Mouse (Mus musculus): Measurements from ENCODE around the gene Lrtm2. TPM values are rescaled to one million over a fixed set of nuclear protein-coding genes. Genes with fewer than 3 reads are reported as not detected.

The Lrtm2 gene
- polyA plus RNA-seq, 1 experiment from 2014 or later = 6.5 TPM

DNA sequence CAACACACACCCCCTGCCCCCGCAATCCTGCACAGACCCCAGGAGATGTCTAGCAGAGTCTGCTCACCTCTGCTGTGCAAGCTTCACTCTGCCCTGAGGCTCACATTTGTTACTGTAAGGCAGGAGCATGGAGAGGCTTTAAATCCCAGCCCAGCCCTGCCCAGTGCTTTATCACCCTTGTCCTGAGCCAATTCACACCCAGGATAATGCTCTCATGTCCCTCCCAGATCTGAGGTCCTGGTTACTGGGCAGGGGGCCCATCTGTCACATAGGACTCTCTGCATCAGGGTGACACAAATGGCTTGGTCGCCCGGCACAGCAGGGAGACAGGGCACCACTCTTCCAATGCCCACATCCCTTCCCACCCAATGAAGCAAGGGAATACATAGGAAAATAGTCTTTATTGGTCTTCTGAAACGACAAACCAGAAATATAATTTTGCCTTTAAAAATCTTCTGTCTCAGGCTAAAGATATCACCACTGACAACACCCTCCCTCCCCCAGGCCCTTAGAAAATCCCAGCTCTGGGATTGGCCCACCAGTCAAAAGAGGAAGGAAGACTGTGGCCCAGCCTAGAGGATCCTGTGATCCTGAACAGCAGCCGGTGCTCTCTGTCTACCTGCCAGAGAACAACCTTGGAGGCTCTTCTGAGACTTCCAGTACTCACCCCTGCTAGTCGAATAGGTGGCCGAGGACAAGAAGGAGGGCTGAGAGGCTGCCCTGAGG lies 15.7 kb downstream of the Lrtm2 start:
- peaks cover 22% of the 10 kb centered on the region for H3K4me1 ChIP-seq (ENCODE audit: control insufficient read depth, insufficient read depth, low read length)
- no peak overlapping the region for H3K9ac ChIP-seq (replicated peaks; ENCODE audit: low read length)
- H3K27me3 ChIP-seq (ENCODE audit: control insufficient read depth, insufficient read depth, low read length) = no peaks in the 10 kb centered on the region
- H3K36me3 ChIP-seq (ENCODE audit: control insufficient read depth, insufficient read depth, low read length) = 0 out of 2 replicates have a peak, but pooled peaks cover 3% of the 10 kb centered on the region
- H3K27ac ChIP-seq (replicated peaks; ENCODE audit: low read depth, low read length) = no peak overlapping the region
- H3K9me3 ChIP-seq (ENCODE audit: control insufficient read depth, low read length) = no peaks in the 10 kb centered on the region
- DNase-seq (no peak), ATAC-seq (ENCODE audit: low FRiP score, low TSS enrichment) (no peak)
- no peak overlapping the region for H3K4me3 ChIP-seq (replicated peaks; ENCODE audit: low read depth, low read length)
- 73% methylated on average over 7 of the region's 7 CpGs for WGBS
- no peak overlapping the region for H3K4me2 ChIP-seq (ENCODE audit: low read length)

GRCm38 (mm10) chr6:119313588-119314375 lies 16.8 kb downstream of the Lrtm2 start:
- H3K27ac ChIP-seq (replicated peaks; ENCODE audit: low read depth, low read length) = peak overlapping the region; percentile 67
- H3K4me2 ChIP-seq (ENCODE audit: low read length) = no peak overlapping the region
- H3K9me3 ChIP-seq (ENCODE audit: control insufficient read depth, low read length) = no peaks in the 10 kb centered on the region
- WGBS = 47% methylated on average over 14 of the region's 14 CpGs
- H3K4me3 ChIP-seq (replicated peaks; ENCODE audit: low read depth, low read length) = no peak overlapping the region
- peaks cover 22% of the 10 kb centered on the region for H3K4me1 ChIP-seq (ENCODE audit: control insufficient read depth, insufficient read depth, low read length)
- 0 out of 2 replicates have a peak, but pooled peaks cover 3% of the 10 kb centered on the region for H3K36me3 ChIP-seq (ENCODE audit: control insufficient read depth, insufficient read depth, low read length)
- no peak overlapping the region for H3K9ac ChIP-seq (replicated peaks; ENCODE audit: low read length)
- peak; percentile 82 for DNase-seq
- ATAC-seq (ENCODE audit: low FRiP score, low TSS enrichment) = peak; percentile 67
- H3K27me3 ChIP-seq (ENCODE audit: control insufficient read depth, insufficient read depth, low read length) = no peaks in the 10 kb centered on the region

- Histone ChIP-seq H3K36me3 (ENCODE audit: control insufficient read depth, insufficient read depth, low read length) (0 out of 2 replicates have a peak, but pooled peaks cover 3% of the 10 kb centered on the region), H3K4me3 (replicated peaks; ENCODE audit: low read depth, low read length) (no peak overlapping the region), H3K27me3 (ENCODE audit: control insufficient read depth, insufficient read depth, low read length) (no peaks in the 10 kb centered on the region), H3K4me2 (ENCODE audit: low read length) (no peak overlapping the region), H3K27ac (replicated peaks; ENCODE audit: low read depth, low read length) (no peak overlapping the region; the same call in 1 of the 2 replicates), H3K9ac (replicated peaks; ENCODE audit: low read length) (no peak overlapping the region), H3K4me1 (ENCODE audit: control insufficient read depth, insufficient read depth, low read length) (peaks cover 22% of the 10 kb centered on the region), H3K9me3 (ENCODE audit: control insufficient read depth, low read length) (no peaks in the 10 kb centered on the region)
- DNase-seq (no peak), ATAC-seq (ENCODE audit: low FRiP score, low TSS enrichment) (no peak)
- 62% methylated on average over 3 of the region's 3 CpGs for WGBS
Measured at GRCm38 (mm10) chr6:119313096-119313495, 17.5 kb downstream of the Lrtm2 start.

DNA sequence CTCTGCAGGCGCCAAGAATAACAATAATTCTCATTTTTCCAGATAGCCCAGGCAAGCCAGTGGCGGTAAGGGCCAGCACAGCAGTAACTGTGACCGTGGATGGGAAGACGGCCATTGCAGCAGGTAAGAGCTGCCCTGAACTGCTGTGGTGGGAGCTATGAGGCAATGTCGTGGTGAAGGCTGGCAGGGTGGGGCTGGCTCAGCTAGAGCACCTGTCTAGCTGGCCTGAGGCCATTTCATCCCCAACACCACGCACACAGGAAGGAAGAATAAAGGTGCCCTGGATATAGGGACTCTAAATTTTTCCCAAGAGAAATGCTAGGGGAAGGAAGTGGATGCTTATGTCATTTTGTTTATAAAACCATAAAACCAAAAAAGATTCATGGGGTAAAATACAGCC lies 18.2 kb downstream of the Lrtm2 start:
- Histone ChIP-seq H3K27me3 (ENCODE audit: control insufficient read depth, insufficient read depth, low read length) (no peaks in the 10 kb centered on the region), H3K4me3 (replicated peaks; ENCODE audit: low read depth, low read length) (no peak overlapping the region), H3K27ac (replicated peaks; ENCODE audit: low read depth, low read length) (no peak overlapping the region), H3K9ac (replicated peaks; ENCODE audit: low read length) (no peak overlapping the region), H3K4me2 (ENCODE audit: low read length) (no peak overlapping the region), H3K9me3 (ENCODE audit: control insufficient read depth, low read length) (no peaks in the 10 kb centered on the region), H3K4me1 (ENCODE audit: control insufficient read depth, insufficient read depth, low read length) (peaks cover 22% of the 10 kb centered on the region), H3K36me3 (ENCODE audit: control insufficient read depth, insufficient read depth, low read length) (0 out of 2 replicates have a peak, but pooled peaks cover 3% of the 10 kb centered on the region)
- DNase-seq = no peak
- 82% methylated on average over 6 of the region's 6 CpGs for WGBS
- no peak for ATAC-seq (ENCODE audit: low FRiP score, low TSS enrichment)

DNA sequence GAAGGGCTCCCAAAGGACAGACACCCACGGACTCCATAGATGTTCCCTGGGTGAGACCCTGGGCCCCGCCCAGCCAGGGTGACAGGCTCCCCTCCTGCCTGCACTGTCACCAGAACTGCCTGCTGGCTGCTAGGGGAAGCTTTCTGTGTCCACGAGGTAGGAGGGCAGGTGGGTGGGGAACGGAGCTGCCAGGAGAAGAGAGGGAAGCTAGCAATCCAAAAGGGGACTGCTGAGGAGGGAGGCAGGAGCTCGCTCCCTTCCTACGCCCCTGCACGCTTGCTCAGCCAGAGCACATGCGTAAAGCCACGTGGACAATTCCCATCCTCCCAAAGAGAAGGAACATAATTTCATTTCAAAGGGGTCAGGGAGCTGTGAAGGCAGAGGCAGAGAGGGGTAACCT lies 20.4 kb downstream of the Lrtm2 start:
- no peak overlapping the region for H3K27ac ChIP-seq (replicated peaks; ENCODE audit: low read depth, low read length)
- DNase-seq = no peak
- no peak overlapping the region for H3K4me3 ChIP-seq (replicated peaks; ENCODE audit: low read depth, low read length)
- H3K36me3 ChIP-seq (ENCODE audit: control insufficient read depth, insufficient read depth, low read length) = no peaks in the 10 kb centered on the region
- peaks cover 22% of the 10 kb centered on the region for H3K4me1 ChIP-seq (ENCODE audit: control insufficient read depth, insufficient read depth, low read length)
- H3K4me2 ChIP-seq (ENCODE audit: low read length) = no peak overlapping the region
- H3K9ac ChIP-seq (replicated peaks; ENCODE audit: low read length) = no peak overlapping the region
- ATAC-seq (ENCODE audit: low FRiP score, low TSS enrichment) = no peak
- H3K9me3 ChIP-seq (ENCODE audit: control insufficient read depth, low read length) = no peaks in the 10 kb centered on the region
- H3K27me3 ChIP-seq (ENCODE audit: control insufficient read depth, insufficient read depth, low read length) = no peaks in the 10 kb centered on the region
- 55% methylated on average over 9 of the region's 9 CpGs for WGBS

DNA sequence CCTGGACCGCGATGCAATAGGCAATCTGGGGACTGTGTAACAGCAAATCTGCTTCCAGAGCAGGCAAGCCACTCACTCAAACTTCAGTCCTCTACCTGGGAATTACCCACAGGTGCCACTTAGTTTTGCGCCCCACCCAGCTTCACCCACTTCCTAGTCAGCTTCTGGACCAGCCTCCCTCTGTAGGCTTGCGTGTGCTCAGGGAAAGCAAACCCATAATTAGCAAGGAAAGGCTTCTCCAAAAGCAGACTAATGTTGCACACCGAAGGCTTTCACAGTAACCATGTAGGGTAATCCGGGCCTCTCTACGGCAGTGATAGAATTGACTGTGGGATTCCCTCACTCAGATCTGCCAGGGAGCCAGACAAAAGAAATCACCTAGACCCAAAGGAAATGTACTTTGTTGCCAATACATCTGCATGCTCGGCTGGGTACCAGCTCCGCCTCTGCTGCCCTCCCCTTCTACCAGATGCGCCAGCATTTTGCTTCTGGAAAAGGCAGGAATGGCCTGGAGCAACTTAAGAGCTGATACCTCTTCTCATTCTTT lies 22.6 kb downstream of the Lrtm2 start:
- H3K27me3 ChIP-seq (ENCODE audit: control insufficient read depth, insufficient read depth, low read length) = no peaks in the 10 kb centered on the region
- H3K27ac ChIP-seq (replicated peaks; ENCODE audit: low read depth, low read length) = no peak overlapping the region
- ATAC-seq (ENCODE audit: low FRiP score, low TSS enrichment) = no peak
- 36% methylated on average over 10 of the region's 10 CpGs for WGBS
- no peaks in the 10 kb centered on the region for H3K9me3 ChIP-seq (ENCODE audit: control insufficient read depth, low read length)
- H3K36me3 ChIP-seq (ENCODE audit: control insufficient read depth, insufficient read depth, low read length) = no peaks in the 10 kb centered on the region
- no peak overlapping the region for H3K9ac ChIP-seq (replicated peaks; ENCODE audit: low read length)
- DNase-seq = peak; percentile 42
- no peak overlapping the region for H3K4me3 ChIP-seq (replicated peaks; ENCODE audit: low read depth, low read length)
- H3K4me1 ChIP-seq (ENCODE audit: control insufficient read depth, insufficient read depth, low read length) = 0 out of 2 replicates have a peak, but pooled peaks cover 3% of the 10 kb centered on the region
- no peak overlapping the region for H3K4me2 ChIP-seq (ENCODE audit: low read length)

DNA sequence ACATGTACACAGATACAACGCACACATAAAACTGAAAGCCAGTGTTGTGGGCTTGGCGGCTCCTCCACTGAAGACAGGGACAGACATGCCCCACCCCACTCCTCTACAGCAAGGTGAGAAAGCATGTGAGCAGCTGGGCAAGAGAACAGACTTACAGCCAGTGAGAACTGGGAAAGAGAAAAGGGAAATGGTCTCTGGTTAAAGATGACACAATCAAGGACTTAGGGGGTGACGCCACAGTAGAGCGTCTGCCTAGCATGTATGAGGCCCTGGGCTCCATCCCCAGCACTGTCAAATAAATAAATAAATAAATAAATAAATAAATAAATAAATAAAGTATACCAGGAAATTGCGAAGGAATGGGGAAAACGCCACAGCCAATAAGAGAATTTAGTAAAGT lies 27.2 kb downstream of the Lrtm2 start:
- Histone ChIP-seq H3K4me2 (ENCODE audit: low read length) (no peak overlapping the region), H3K4me1 (ENCODE audit: control insufficient read depth, insufficient read depth, low read length) (no peaks in the 10 kb centered on the region), H3K9ac (replicated peaks; ENCODE audit: low read length) (no peak overlapping the region), H3K9me3 (ENCODE audit: control insufficient read depth, low read length) (no peaks in the 10 kb centered on the region), H3K4me3 (replicated peaks; ENCODE audit: low read depth, low read length) (no peak overlapping the region), H3K27ac (replicated peaks; ENCODE audit: low read depth, low read length) (no peak overlapping the region), H3K27me3 (ENCODE audit: control insufficient read depth, insufficient read depth, low read length) (no peaks in the 10 kb centered on the region), H3K36me3 (ENCODE audit: control insufficient read depth, insufficient read depth, low read length) (no peaks in the 10 kb centered on the region)
- DNase-seq = no peak
- no peak for ATAC-seq (ENCODE audit: low FRiP score, low TSS enrichment)
- WGBS = 93% methylated on average over 6 of the region's 6 CpGs

GRCm38 (mm10) chr6:119301310-119301709 lies 29.3 kb downstream of the Lrtm2 start:
- 92% methylated on average over 3 of the region's 3 CpGs for WGBS
- no peaks in the 10 kb centered on the region for H3K9me3 ChIP-seq (ENCODE audit: control insufficient read depth, low read length)
- DNase-seq (no peak), ATAC-seq (ENCODE audit: low FRiP score, low TSS enrichment) (no peak)
- no peak overlapping the region for H3K4me3 ChIP-seq (replicated peaks; ENCODE audit: low read depth, low read length)
- no peak overlapping the region for H3K4me2 ChIP-seq (ENCODE audit: low read length)
- no peak overlapping the region for H3K9ac ChIP-seq (replicated peaks; ENCODE audit: low read length)
- no peaks in the 10 kb centered on the region for H3K27me3 ChIP-seq (ENCODE audit: control insufficient read depth, insufficient read depth, low read length)
- no peaks in the 10 kb centered on the region for H3K4me1 ChIP-seq (ENCODE audit: control insufficient read depth, insufficient read depth, low read length)
- no peak overlapping the region for H3K27ac ChIP-seq (replicated peaks; ENCODE audit: low read depth, low read length)
- H3K36me3 ChIP-seq (ENCODE audit: control insufficient read depth, insufficient read depth, low read length) = no peaks in the 10 kb centered on the region

All from midbrain, embryonic 14.5 days (tissue).